Mouse (Mus musculus) MEL (cell line): ENCODE data around the gene Gpx6. TPM values are rescaled to one million over a fixed set of nuclear protein-coding genes. Genes with fewer than 3 reads are reported as not detected.

Experiments used
- DNase-seq: peaks from one replicate; pipeline ENCODE4 v3.0.0; 2011; ENCODE audit warnings: low read depth, low spot score
- H3K27ac ChIP-seq: 2 replicates; pipeline ENCODE4 v1.5.1; 2012; ENCODE audit warnings: low read depth, mild to moderate bottlenecking, control low read depth, low read length, moderate library complexity; ENCODE audit not compliant: control insufficient read depth
- H3K27me3 ChIP-seq, 2 experiments: fragments of 150-350 bp in 1 of 2; sonication (generic) in 1 of 2; 2 replicates each; pipeline ENCODE4 v1.6.1; 2012; ENCODE audit warnings: low read length in 2 of 2, mild to moderate bottlenecking in 2 of 2, improper control_type of control experiment in 1 of 2, moderate library complexity in 1 of 2; ENCODE audit not compliant: insufficient read depth in 2 of 2, control insufficient read depth in 1 of 2
- H3K36me3 ChIP-seq, 2 experiments: 2 replicates each; pipeline ENCODE4 v1.6.1; 2012 to 2014; ENCODE audit warnings: low read length in 2 of 2, improper control_type of control experiment in 1 of 2, inconsistent platforms in 1 of 2, mild to moderate bottlenecking in 1 of 2; ENCODE audit not compliant: insufficient read depth in 2 of 2, control insufficient read depth in 1 of 2
- H3K4me1 ChIP-seq, 2 experiments: fragments of 150-350 bp in 1 of 2; sonication (generic) in 1 of 2; 2 replicates each; pipeline ENCODE4 v1.6.1; 2012; ENCODE audit warnings: low read length in 2 of 2, improper control_type of control experiment in 1 of 2, mild to moderate bottlenecking in 1 of 2; ENCODE audit not compliant: insufficient read depth in 2 of 2, control insufficient read depth in 1 of 2
- H3K4me3 ChIP-seq, 2 experiments: fragments of 150-350 bp in 1 of 2; sonication (generic) in 1 of 2; 2 replicates each; pipeline ENCODE4 v1.5.1; 2012; ENCODE audit warnings: low read depth in 2 of 2, low read length in 2 of 2, mild to moderate bottlenecking in 2 of 2, moderate library complexity in 2 of 2, control low read depth in 1 of 2, improper control_type of control experiment in 1 of 2; ENCODE audit not compliant: control insufficient read depth in 1 of 2, insufficient read depth in 1 of 2
- H3K79me2 ChIP-seq: 2 replicates; pipeline ENCODE4 v1.6.1; 2012; ENCODE audit warnings: mild to moderate bottlenecking, low read length, moderate library complexity; ENCODE audit not compliant: control insufficient read depth, poor library complexity, insufficient read depth
- H3K9ac ChIP-seq: 2 replicates; pipeline ENCODE4 v1.6.1; 2012; ENCODE audit warnings: low read depth, mild to moderate bottlenecking, control low read depth, low read length, moderate library complexity; ENCODE audit not compliant: control insufficient read depth, poor library complexity, severe bottlenecking
- H3K9me3 ChIP-seq: fragments of 150-350 bp; sonication (generic); replicated peaks from 2 replicates; pipeline ENCODE4 v1.6.1; 2012; ENCODE audit warnings: mild to moderate bottlenecking, low read length, improper control_type of control experiment, moderate library complexity; ENCODE audit not compliant: insufficient read depth
- CHD1 ChIP-seq: IDR thresholded peaks from 2 replicates; pipeline ENCODE4 v1.6.1; 2012; ENCODE audit warnings: low read depth, mild to moderate bottlenecking, inconsistent platforms, low read length, improper control_type of control experiment
- CTCF ChIP-seq, 3 experiments: IDR thresholded peaks in 2 of 3; conservative IDR thresholded peaks in 1 of 3; 2 replicates each; pipeline ENCODE4 v1.5.1; 2011 to 2012; ENCODE audit warnings: low read length in 3 of 3, low read depth in 2 of 3, mild to moderate bottlenecking in 2 of 3, improper control_type of control experiment in 1 of 3, inconsistent platforms in 1 of 3, mixed read lengths in 1 of 3, moderate library complexity in 1 of 3; ENCODE audit not compliant: control insufficient read depth in 1 of 3, insufficient read depth in 1 of 3, poor library complexity in 1 of 3, severe bottlenecking in 1 of 3
- ELF1 ChIP-seq: IDR thresholded peaks from 2 replicates; pipeline ENCODE4 v1.6.1; 2014; ENCODE audit warnings: low read depth, mild to moderate bottlenecking, inconsistent platforms, low read length, improper control_type of control experiment, moderate library complexity
- EP300 ChIP-seq, 2 experiments: IDR thresholded peaks; 2 replicates each; pipeline ENCODE4 v1.6.1; 2011; ENCODE audit warnings: improper control_type of control experiment in 2 of 2, low read length in 2 of 2, low read depth in 1 of 2, mild to moderate bottlenecking in 1 of 2
- ETS1 ChIP-seq: IDR thresholded peaks from 2 replicates; pipeline ENCODE4 v1.6.1; 2012; ENCODE audit warnings: low read depth, mild to moderate bottlenecking, inconsistent platforms, low read length, improper control_type of control experiment, moderate library complexity
- GABPA ChIP-seq: IDR thresholded peaks from 2 replicates; pipeline ENCODE4 v1.6.1; 2012; ENCODE audit warnings: low read depth, mild to moderate bottlenecking, inconsistent platforms, low read length, improper control_type of control experiment, moderate library complexity
- GATA1 ChIP-seq: IDR thresholded peaks from 2 replicates; pipeline ENCODE4 v1.6.1; 2011; ENCODE audit warnings: low read depth, low read length, improper control_type of control experiment
- HCFC1 ChIP-seq: IDR thresholded peaks from 2 replicates; pipeline ENCODE4 v1.6.1; 2012; ENCODE audit warnings: low read depth, mild to moderate bottlenecking, inconsistent platforms, low read length, improper control_type of control experiment, moderate library complexity
- KAT2A ChIP-seq: conservative IDR thresholded peaks from 2 replicates; pipeline ENCODE4 v1.6.1; 2012; ENCODE audit warnings: low read depth, low read length, improper control_type of control experiment, inconsistent platforms
- MAFK ChIP-seq: IDR thresholded peaks from 2 replicates; pipeline ENCODE4 v1.6.1; 2011; ENCODE audit warnings: low read depth, mild to moderate bottlenecking, low read length, improper control_type of control experiment, borderline replicate concordance
- MAZ ChIP-seq: IDR thresholded peaks from 2 replicates; pipeline ENCODE4 v1.6.1; 2012; ENCODE audit warnings: low read depth, mild to moderate bottlenecking, inconsistent platforms, low read length, improper control_type of control experiment
- MXI1 ChIP-seq: IDR thresholded peaks from 2 replicates; pipeline ENCODE4 v1.6.1; 2011; ENCODE audit warnings: mild to moderate bottlenecking, low read depth, low read length, improper control_type of control experiment
- MYC ChIP-seq: IDR thresholded peaks from 2 replicates; pipeline ENCODE4 v1.6.1; 2011; ENCODE audit warnings: low read depth, mild to moderate bottlenecking, low read length, improper control_type of control experiment, moderate library complexity
- NRF1 ChIP-seq: IDR thresholded peaks from 2 replicates; pipeline ENCODE4 v1.6.1; 2014; ENCODE audit warnings: low read depth, mild to moderate bottlenecking, inconsistent platforms, low read length, improper control_type of control experiment, moderate library complexity; ENCODE audit not compliant: poor library complexity, insufficient read depth, severe bottlenecking
- POLR2A ChIP-seq, 2 experiments: IDR thresholded peaks; 2 replicates each; pipeline ENCODE4 v1.6.1; 2011 to 2012; ENCODE audit warnings: low read length in 2 of 2, mild to moderate bottlenecking in 2 of 2, control low read depth in 1 of 2, improper control_type of control experiment in 1 of 2, low read depth in 1 of 2, moderate library complexity in 1 of 2; ENCODE audit not compliant: control insufficient read depth in 1 of 2, insufficient read depth in 1 of 2, poor library complexity in 1 of 2
- POLR2AphosphoS2 ChIP-seq: IDR thresholded peaks from 2 replicates; pipeline ENCODE4 v1.6.1; 2011; ENCODE audit warnings: low read length, improper control_type of control experiment
- POLR2AphosphoS5 ChIP-seq: IDR thresholded peaks from 2 replicates; pipeline ENCODE4 v1.6.1; 2012; ENCODE audit warnings: low read depth, borderline replicate concordance, mild to moderate bottlenecking, inconsistent platforms, low read length, moderate library complexity, mixed read lengths
- RAD21 ChIP-seq: IDR thresholded peaks from 2 replicates; pipeline ENCODE4 v1.6.1; 2011; ENCODE audit warnings: mild to moderate bottlenecking, low read depth, low read length, improper control_type of control experiment
- SMC3 ChIP-seq: IDR thresholded peaks from 2 replicates; pipeline ENCODE4 v1.6.1; 2011; ENCODE audit warnings: low read depth, low read length, improper control_type of control experiment
- UBTF ChIP-seq: IDR thresholded peaks from 2 replicates; pipeline ENCODE4 v1.6.1; 2012; ENCODE audit warnings: low read depth, mild to moderate bottlenecking, inconsistent platforms, low read length, improper control_type of control experiment, moderate library complexity, borderline replicate concordance; ENCODE audit not compliant: insufficient read depth
- USF1 ChIP-seq: IDR thresholded peaks from 2 replicates; pipeline ENCODE4 v1.6.1; 2014; ENCODE audit warnings: low read depth, mild to moderate bottlenecking, inconsistent platforms, low read length, improper control_type of control experiment, moderate library complexity
- USF2 ChIP-seq, 2 experiments: IDR thresholded peaks; 2 replicates each; pipeline ENCODE4 v1.6.1; 2011 to 2012; ENCODE audit warnings: improper control_type of control experiment in 2 of 2, low read length in 2 of 2, borderline replicate concordance in 1 of 2, inconsistent platforms in 1 of 2, low read depth in 1 of 2, mild to moderate bottlenecking in 1 of 2; ENCODE audit not compliant: insufficient read depth in 1 of 2
- ZNF384 ChIP-seq: IDR thresholded peaks from 2 replicates; pipeline ENCODE4 v1.6.1; 2012; ENCODE audit warnings: low read depth, mild to moderate bottlenecking, inconsistent platforms, low read length, improper control_type of control experiment
- polyA plus RNA-seq, 2 experiments: library from polyadenylated mRNA; stranded (reverse) in 1 of 2; unstranded in 1 of 2; fragments of >175 nt in 1 of 2; fragments of >200 nt in 1 of 2; gene quantifications; 2 replicates each; pipeline versions ENCODE4 v1.2.1 to v1.2.4; 2012; ENCODE audit warnings: low replicate concordance in 2 of 2, low read depth in 1 of 2; ENCODE audit not compliant: insufficient read length in 2 of 2, insufficient read depth in 1 of 2, missing spikeins in 1 of 2
- total RNA-seq: library from RNA; depleted of rRNA; stranded (reverse); fragments of 300-350 nt; gene quantifications from 2 replicates; pipeline ENCODE4 v1.2.3, GENCODE M21; 2012

The Gpx6 gene
- total and polyA plus RNA-seq, 3 experiments = not detected

GRCm38 (mm10) chr13:21279559-21279958 is 32.4 kb upstream of the Gpx6 start (continued):
- TF ChIP-seq POLR2A (IDR thresholded peaks at IDR 0.05; ENCODE audit: control insufficient read depth in 1 of 2, insufficient read depth in 1 of 2, low read depth in 1 of 2, low read length in 2 of 2, poor library complexity in 1 of 2) = no peak
- TF ChIP-seq GATA1 = peak; percentile 51
- no peak for TF ChIP-seq GABPA
- no peak for TF ChIP-seq RAD21
- TF ChIP-seq POLR2AphosphoS2 = no peak
- TF ChIP-seq MYC = peak; percentile 94
- TF ChIP-seq CHD1 = no peak
- no peak for TF ChIP-seq HCFC1
- no peak for TF ChIP-seq ETS1
- no peak for TF ChIP-seq ZNF384
- 0 out of 2 replicates have a peak, but pooled peaks have one; percentile 17 for TF ChIP-seq MXI1
- TF ChIP-seq, all 39 proteins: peak for 9

- Histone ChIP-seq H3K36me3 (peaks cover 0 to 3% of the 10 kb centered on the region in 2 experiments; a peak in 2 of 4 replicates), H3K9me3 (no peaks in the 10 kb centered on the region)
- TF ChIP-seq USF1 (no peak), POLR2AphosphoS5 (no peak), MAZ (no peak), MAFK (no peak), POLR2AphosphoS2 (no peak), MXI1 (no peak)
- TF ChIP-seq, all 39 proteins: peak for 0
- no peak for DNase-seq
- no peaks in the 10 kb centered on the region for H3K79me2 ChIP-seq
- no peaks in the 10 kb centered on the region for H3K4me1 ChIP-seq
- H3K4me3 ChIP-seq = no peak within 1 kb of the TSS
- peaks cover 3 to 4% of the 10 kb centered on the region in 2 experiments; a peak in 3 of 4 replicates for H3K27me3 ChIP-seq
- H3K9ac ChIP-seq = no peak within 1 kb of the TSS
- no peak within 1 kb of the TSS for H3K27ac ChIP-seq
Observed at GRCm38 (mm10) chr13:21292631-21293030, 19.3 kb upstream of the Gpx6 start, which contains the start of gene Gpx5. Gene Gpx5 (minus strand): TSS chr13:21292731.

GRCm38 (mm10) chr13:21298557-21298956 is 13.4 kb upstream of the Gpx6 start:
- H3K9ac ChIP-seq = no peak overlapping the region
- no peak overlapping the region for H3K4me3 ChIP-seq
- H3K27me3 ChIP-seq = peaks cover 0 to 2% of the 10 kb centered on the region in 2 experiments; a peak in 3 of 4 replicates
- no peaks in the 10 kb centered on the region for H3K79me2 ChIP-seq
- no peak for DNase-seq
- H3K36me3 ChIP-seq = no peaks in the 10 kb centered on the region
- no peaks in the 10 kb centered on the region for H3K4me1 ChIP-seq
- H3K27ac ChIP-seq = no peak overlapping the region
- no peaks in the 10 kb centered on the region for H3K9me3 ChIP-seq
- no peak for TF ChIP-seq NRF1
- TF ChIP-seq UBTF = no peak
- no peak for TF ChIP-seq EP300 (IDR thresholded peaks at IDR 0.05; ENCODE audit: low read depth in 1 of 2, low read length in 2 of 2)
- no peak for TF ChIP-seq CTCF (IDR thresholded peaks at IDR 0.05 in 2 of 3, conservative IDR thresholded peaks at IDR 0.05 in 1 of 3; ENCODE audit: control insufficient read depth in 1 of 3, insufficient read depth in 1 of 3, low read depth in 2 of 3, low read length in 3 of 3, poor library complexity in 1 of 3, severe bottlenecking in 1 of 3)
- TF ChIP-seq RAD21 = no peak
- TF ChIP-seq POLR2AphosphoS2 = no peak
- TF ChIP-seq MAZ = no peak
- TF ChIP-seq SMC3 = no peak
- TF ChIP-seq CHD1 = no peak
- TF ChIP-seq USF2 (IDR thresholded peaks at IDR 0.05; ENCODE audit: borderline replicate concordance in 1 of 2, insufficient read depth in 1 of 2, low read depth in 1 of 2, low read length in 2 of 2) = no peak
- TF ChIP-seq ETS1 = no peak
- TF ChIP-seq KAT2A = no peak
- no peak for TF ChIP-seq ZNF384
- no peak for TF ChIP-seq GATA1
- no peak for TF ChIP-seq ELF1
